Mouse (Mus musculus): ENCODE measurements at regions not wholly inside any gene's neighbourhood (a gene's known extent, or its start where the extent isn't known, plus 50 kb on each side); places are given as distances from the start of the nearest gene placed in this dataset.

DNA sequence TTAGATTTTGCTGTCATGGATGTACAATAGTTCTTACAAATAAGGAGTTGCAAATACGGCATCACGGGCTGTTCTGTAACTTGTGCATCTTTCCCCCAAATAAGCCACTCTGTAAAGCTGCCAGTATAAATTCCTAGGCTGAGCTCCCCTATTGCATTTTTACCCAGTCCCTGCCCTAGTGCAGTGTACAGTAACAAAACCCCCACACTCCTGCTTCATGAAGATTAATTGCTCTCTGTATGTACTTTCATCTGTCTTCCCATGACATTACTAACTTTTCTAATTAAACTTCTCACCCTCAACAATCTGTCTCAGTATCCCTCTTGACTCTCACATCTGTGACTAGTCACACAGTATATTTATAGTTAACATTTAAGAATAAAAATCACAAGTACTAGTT lies 73.4 kb downstream of the Tm4sf1 start:
- no peak for DNase-seq

- DNase-seq: no peak
Measured at GRCm38 (mm10) chr3:57223773-57224172, 78.0 kb downstream of the Tm4sf1 start.

DNA sequence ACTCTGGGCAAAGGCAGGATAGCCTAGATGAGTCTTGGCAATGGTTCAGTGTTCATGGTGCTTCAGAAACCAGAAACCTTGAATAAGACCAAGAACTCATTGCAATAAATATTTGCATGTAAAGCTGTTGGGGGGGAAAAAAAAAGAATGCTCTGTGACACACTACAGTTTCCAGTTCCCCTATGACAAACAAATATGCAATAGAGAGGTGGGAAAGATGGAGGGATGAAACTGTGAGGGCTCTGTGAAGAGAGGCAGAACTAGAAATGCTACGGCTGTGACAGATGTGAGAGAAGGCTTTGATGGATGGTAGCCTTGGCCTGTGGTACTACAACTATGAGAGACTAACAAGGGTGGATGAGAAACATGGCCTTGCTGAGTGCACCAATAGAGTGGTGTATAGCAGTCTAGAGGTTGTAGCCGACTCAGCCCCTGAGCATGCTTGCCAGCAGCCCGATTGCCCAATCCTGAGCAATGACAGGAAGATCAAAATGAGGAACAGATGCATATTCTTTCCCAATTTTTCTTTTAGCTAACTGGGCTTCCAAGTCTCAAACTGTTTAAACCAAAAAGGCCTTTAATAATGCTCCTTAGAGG lies 79.4 kb downstream of the Tm4sf1 start:
- peak; percentile 2 for DNase-seq

- DNase-seq: no peak
Measured at GRCm38 (mm10) chr3:57218431-57218830, 83.4 kb downstream of the Tm4sf1 start.

DNA sequence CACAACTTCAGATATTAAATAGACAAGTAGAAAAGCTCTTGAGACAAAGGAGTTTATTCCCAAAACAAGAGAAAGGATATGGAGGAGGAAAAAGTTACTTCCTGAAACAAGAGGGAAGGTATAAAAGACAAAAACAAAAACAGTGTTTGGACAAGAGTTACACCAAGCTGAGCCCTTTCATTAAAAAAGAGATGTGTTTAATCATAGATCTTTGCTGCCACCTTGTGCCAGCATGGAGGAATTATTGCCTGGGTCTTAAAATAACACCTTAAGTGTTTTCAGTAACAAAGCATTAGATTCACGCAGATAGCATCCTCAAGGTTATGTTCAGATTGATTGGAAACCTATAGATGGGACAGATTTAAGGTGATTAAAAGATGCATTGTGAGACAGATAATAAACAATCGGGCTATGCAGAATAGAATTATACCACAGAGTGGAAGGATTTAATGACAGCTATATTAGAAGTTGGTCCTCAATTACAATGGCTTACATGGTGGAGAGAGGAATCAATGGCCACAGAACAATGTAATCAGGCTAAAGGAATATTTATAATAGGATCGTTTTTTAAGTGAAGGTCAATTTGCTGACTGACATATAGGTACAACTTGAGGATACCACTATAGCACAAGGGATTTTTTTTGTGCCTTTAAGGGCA lies 97.6 kb downstream of the Tm4sf1 start:
- DNase-seq: peak; percentile 61

- DNase-seq: no peak
Measured at GRCm38 (mm10) chr3:57203418-57203817, 98.4 kb downstream of the Tm4sf1 start.

GRCm38 (mm10) chr3:57181587-57181986 lies 120.2 kb downstream of the Tm4sf1 start:
- no peak for DNase-seq

- DNase-seq: no peak
Measured at GRCm38 (mm10) chr3:57153177-57153948, 148.4 kb downstream of the Tm4sf1 start.

DNA sequence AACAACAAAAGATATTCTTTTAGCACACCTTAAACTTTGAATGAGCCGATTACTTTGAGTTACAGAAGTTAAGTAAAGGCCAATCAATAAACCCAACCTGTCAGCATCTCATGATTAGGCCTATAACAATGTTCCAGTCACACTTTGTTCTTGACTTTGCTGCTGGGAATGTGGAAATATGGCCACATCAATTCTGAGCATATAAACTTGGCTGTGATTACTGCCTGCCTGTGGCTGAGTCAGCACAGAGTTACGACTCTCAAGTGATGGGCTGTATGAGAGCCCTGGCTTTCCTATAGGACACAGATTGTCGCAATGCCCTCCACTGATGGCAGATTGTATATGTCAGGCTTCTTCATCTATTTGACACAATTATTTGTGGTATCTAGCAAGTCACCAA lies 152.6 kb downstream of the Tm4sf1 start:
- DNase-seq: no peak

DNA sequence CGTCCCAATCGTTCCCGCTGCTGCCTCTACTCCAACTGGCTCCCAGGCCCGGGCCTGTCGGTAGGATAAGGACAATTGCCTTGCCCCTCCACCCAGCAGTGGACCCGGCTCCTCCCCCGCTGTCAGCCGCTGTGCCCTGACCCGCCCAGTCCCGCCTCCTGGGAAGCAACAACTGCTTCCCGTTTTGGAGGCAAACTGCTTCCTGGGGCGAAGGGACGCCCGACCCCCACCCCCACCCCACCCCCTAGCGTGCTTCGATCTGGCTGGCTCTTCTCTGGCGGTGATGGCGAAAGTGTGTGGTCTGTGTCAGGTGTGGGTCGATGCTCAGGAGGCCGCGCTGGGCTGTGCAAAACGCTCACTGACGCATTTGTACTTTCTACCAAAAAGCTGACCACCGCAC lies 164.9 kb downstream of the Tm4sf1 start:
- peak; percentile 6 for DNase-seq

- DNase-seq: no peak
Measured at GRCm38 (mm10) chr3:57128606-57129005, 173.2 kb downstream of the Tm4sf1 start.

- no peak for DNase-seq
Measured at GRCm38 (mm10) chr3:57125792-57126485, 175.8 kb downstream of the Tm4sf1 start.

DNA sequence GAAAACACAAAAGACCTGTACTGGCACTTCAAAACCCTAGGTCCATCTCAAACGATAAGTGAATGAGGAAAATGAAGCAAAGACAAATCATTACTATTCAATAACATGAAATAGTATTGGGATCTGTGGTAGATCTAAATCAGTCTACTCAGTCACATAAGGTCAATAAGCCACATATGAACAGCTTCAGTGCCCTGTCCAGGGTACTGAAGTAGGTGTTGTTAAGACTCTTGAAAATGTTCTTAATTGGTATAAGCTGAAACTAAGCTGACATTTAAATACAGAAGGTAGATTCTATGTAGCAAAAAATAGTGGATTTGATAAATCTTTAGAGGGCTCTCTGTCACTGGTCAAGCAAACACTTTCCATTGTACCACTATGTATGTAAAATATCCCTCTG lies 183.8 kb downstream of the Tm4sf1 start:
- DNase-seq: no peak

DNA sequence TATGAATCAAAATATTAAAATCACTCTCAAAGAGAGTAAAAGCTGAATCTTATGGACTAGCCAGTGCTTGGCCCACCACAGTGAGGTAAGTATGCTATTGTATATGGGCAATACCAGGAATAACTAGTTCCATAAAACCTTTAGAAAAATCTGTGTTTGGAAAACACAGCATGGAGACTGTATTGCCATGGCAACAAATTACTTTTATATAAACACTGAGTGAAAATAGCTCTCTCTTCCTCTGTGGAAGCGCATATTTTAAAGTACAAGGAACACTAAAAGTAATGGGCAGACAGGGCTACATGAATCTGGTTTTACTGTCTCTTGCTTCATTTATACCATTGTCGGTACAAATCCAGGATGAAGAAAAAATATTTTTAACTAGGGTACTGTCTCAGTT lies 199.5 kb downstream of the Tm4sf1 start:
- DNase-seq: no peak

GRCm38 (mm10) chr3:57100515-57100914 lies 201.3 kb downstream of the Tm4sf1 start:
- DNase-seq: no peak

DNA sequence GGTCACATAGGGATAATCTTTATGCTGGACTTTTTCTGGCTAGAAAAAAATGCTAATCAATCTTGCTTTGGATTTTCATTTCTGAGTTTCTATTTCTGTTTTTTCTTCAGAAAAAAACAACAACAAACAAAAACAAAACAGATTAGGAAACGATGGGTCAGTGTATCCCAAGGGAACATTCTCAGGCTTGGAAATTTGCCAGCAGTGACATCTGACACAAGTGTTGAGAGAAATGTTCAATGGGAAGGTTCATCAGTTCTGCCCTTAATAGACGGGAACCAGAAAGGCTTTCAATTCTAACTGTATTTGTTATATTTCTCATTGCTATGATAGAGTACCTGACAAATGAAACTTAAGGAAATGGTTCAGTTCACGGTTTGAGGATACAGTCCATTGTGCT lies 206.9 kb downstream of the Tm4sf1 start:
- no peak for DNase-seq

- DNase-seq: no peak
Measured at GRCm38 (mm10) chr3:57093201-57093940, 208.4 kb downstream of the Tm4sf1 start.

- no peak for DNase-seq
Measured at GRCm38 (mm10) chr3:57074516-57074915, 227.3 kb downstream of the Tm4sf1 start.

DNA sequence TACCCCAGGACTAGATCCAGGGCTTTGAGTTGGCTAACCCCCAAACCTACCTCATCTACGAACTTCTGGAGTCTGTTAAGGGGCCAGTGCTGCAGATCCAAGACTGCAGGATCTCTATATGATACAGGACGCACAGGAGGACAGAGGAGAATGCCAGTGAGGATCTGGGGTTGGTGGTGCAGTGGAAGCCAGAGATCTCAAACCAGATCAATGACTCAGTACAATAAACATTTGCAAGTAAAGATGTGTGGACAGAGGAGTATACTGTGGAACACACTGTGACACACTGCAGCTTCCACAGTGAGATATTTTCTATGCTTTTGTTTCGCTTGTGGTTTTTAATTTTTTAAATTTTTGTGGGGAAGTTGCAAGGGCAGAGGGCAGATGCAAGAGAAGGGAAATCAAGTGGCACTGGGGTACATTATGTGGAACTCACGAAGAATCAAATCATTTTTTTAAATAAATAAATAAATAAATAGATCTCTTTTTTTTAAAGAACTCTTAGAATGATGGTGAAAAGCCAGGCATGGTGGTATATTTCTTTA lies 227.8 kb downstream of the Tm4sf1 start:
- DNase-seq: no peak

DNA sequence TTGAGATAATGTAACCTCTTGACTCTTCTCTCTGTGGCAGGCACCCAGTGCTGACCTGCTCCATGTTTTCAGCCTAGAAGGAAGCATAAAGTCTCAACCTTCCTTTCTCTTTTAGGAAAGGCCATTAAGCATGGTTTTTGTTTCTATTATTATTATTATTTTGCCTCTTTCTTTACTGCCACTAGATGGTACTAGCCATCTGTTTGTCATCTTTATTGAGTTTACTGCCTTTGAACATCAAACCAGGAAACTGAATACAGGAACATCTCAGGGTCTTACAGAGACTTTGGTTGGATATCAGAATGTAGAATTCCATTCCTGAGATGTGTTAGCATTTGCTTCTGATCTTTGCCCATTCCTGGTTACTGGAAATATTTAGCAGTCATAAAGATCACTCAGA lies 268.8 kb downstream of the Tm4sf1 start:
- DNase-seq: no peak

DNA sequence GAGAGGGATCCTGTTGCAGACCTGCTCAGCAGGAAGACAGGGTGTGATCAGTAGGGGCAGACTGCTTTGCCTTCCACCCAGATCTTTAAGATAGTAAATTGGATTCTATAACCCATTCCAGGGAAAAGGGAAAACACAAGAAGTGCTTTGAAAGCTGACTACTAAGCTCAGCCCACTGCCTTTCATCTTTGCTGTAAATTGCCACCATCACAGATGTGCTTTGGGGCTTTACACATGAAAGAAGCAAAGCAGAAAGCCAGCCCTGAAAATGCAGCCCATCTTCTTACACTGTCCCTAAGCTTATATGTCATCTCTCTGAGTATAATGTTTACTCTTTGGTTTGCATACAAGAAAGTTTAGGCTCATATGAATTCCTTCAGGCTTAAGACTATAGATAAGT lies 283.6 kb downstream of the Tm4sf1 start:
- no peak for DNase-seq

GRCm38 (mm10) chr3:56981305-56981660 lies 320.5 kb downstream of the Tm4sf1 start:
- DNase-seq: no peak

Data from lung, postnatal 36 days (tissue).